Mouse (Mus musculus): ENCODE measurements around the gene Arrb1.

DNA sequence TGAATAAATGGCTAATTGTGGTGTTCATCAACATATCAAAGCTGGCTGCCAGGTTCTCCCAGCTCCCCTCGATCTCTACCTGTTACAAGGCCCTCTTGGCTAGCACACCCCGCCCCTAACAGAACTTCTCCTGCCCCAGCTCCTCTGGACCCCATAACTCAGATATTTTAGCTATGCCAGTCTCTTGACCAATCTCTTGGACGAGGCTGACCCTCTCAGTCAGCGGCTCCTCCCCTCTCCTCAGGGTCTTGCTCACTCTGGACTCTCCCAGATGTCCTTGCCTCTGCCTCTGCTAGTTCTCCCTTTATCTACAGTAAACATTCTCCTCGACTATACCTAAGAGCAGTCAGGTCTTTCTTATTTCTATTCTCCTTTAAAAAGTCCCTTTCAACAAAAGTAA is 34.6 kb upstream of the Arrb1 start:
- TF ChIP-seq CTCF (IDR thresholded peaks at IDR 0.05; ENCODE audit: insufficient read depth, low read length) (no peak), POLR2A (IDR thresholded peaks at IDR 0.05; ENCODE audit: borderline replicate concordance, extremely low read depth, low read depth, low read length) (no peak)
